Mouse (Mus musculus) lung, embryonic 15.5 days (tissue): ENCODE measurements around the gene Angel2. TPM values are rescaled to one million over a fixed set of nuclear protein-coding genes. Genes with fewer than 3 reads are reported as not detected.

Experiments used
- ATAC-seq: fragments of 200-750 bp; cut with Nextera tagmentation; 2 replicates; pipeline ENCODE4 v1.8.0; 2017; ENCODE audit warnings: moderate number of reproducible peaks, borderline replicate concordance; ENCODE audit not compliant: low FRiP score, low TSS enrichment; ENCODE audit errors: extremely low read depth
- H3K27ac ChIP-seq: fragments of 300-500 bp; sonication (generic); 2 replicates; pipeline ENCODE4 v1.5.1; 2015; ENCODE audit warnings: moderate library complexity, mild to moderate bottlenecking, inconsistent platforms
- H3K27me3 ChIP-seq: fragments of 300-500 bp; sonication (generic); 2 replicates; pipeline ENCODE4 v1.6.1; 2015; ENCODE audit warnings: inconsistent platforms
- H3K36me3 ChIP-seq: fragments of 300-500 bp; sonication (generic); 2 replicates; pipeline ENCODE4 v1.6.1; 2015; ENCODE audit warnings: inconsistent platforms
- H3K4me1 ChIP-seq: fragments of 300-500 bp; sonication (generic); 2 replicates; pipeline ENCODE4 v1.6.1; 2015; ENCODE audit warnings: inconsistent platforms
- H3K4me2 ChIP-seq: fragments of 300-500 bp; sonication (generic); 2 replicates; pipeline ENCODE4 v1.6.1; 2015; ENCODE audit warnings: inconsistent platforms, mild to moderate bottlenecking, moderate library complexity
- H3K4me3 ChIP-seq: fragments of 300-500 bp; sonication (generic); 2 replicates; pipeline ENCODE4 v1.5.1; 2015; ENCODE audit warnings: mild to moderate bottlenecking, inconsistent platforms
- H3K9ac ChIP-seq: fragments of 300-500 bp; sonication (generic); 2 replicates; pipeline ENCODE4 v1.6.1; 2015; ENCODE audit warnings: inconsistent platforms
- H3K9me3 ChIP-seq: fragments of 300-500 bp; sonication (generic); 2 replicates; pipeline ENCODE4 v1.6.1; 2016; ENCODE audit warnings: inconsistent platforms
- WGBS: fragments of 180-500 bp; shearing (Covaris S2); methylation state at CpG from one replicate; pipeline ENCODE4 v1.1.7; 2015; 5-methylcytosine and 5-hydroxymethylcytosine counted together
- polyA plus RNA-seq: library from polyadenylated mRNA; unstranded; fragments of >200 nt; fragmentation: Nextera tagmentation; extraction: Ambion mirVana; gene quantifications from 2 replicates; pipeline ENCODE4 v1.2.1, GENCODE M21; 2015

Angel2 gene
- polyA plus RNA-seq, 1 experiment from 2014 or later: 40.4 TPM

- Histone ChIP-seq H3K27me3 (no peaks in the 10 kb centered on the region), H3K27ac (no peak overlapping the region), H3K4me3 (no peak overlapping the region), H3K9me3 (no peaks in the 10 kb centered on the region), H3K4me2 (no peak overlapping the region), H3K4me1 (peaks cover 8% of the 10 kb centered on the region), H3K36me3 (peaks cover 17% of the 10 kb centered on the region), H3K9ac (no peak overlapping the region)
- WGBS: 72% methylated on average over 14 of the region's 14 CpGs
- ATAC-seq: no peak
These were observed 47.0 kb downstream of the Angel2 start for GRCm38 (mm10) chr1:190971708-190972610.

GRCm38 (mm10) chr1:190972612-190973192 is 47.8 kb downstream of the Angel2 start:
- no peak overlapping the region for H3K4me3 ChIP-seq
- H3K36me3 ChIP-seq: peaks cover 17% of the 10 kb centered on the region
- no peak overlapping the region for H3K4me2 ChIP-seq
- no peak for ATAC-seq
- WGBS: 52% methylated on average over 7 of the region's 7 CpGs
- H3K9ac ChIP-seq: no peak overlapping the region
- no peaks in the 10 kb centered on the region for H3K9me3 ChIP-seq
- H3K27me3 ChIP-seq: no peaks in the 10 kb centered on the region
- no peak overlapping the region for H3K27ac ChIP-seq
- peaks cover 15% of the 10 kb centered on the region for H3K4me1 ChIP-seq

- ATAC-seq: no peak
- Histone ChIP-seq H3K4me3 (no peak overlapping the region), H3K9me3 (no peaks in the 10 kb centered on the region), H3K36me3 (peaks cover 17% of the 10 kb centered on the region; the same call in 1 of the 2 replicates), H3K27me3 (no peaks in the 10 kb centered on the region), H3K9ac (no peak overlapping the region), H3K4me2 (no peak overlapping the region), H3K4me1 (peaks cover 21% of the 10 kb centered on the region), H3K27ac (no peak overlapping the region)
- WGBS: 84% methylated on average over 8 of the region's 8 CpGs
These were observed 49.3 kb downstream of the Angel2 start for GRCm38 (mm10) chr1:190974191-190974590.

GRCm38 (mm10) chr1:190974833-190975232 is 49.9 kb downstream of the Angel2 start:
- no peak overlapping the region for H3K9ac ChIP-seq
- no peak overlapping the region for H3K4me3 ChIP-seq
- no peak overlapping the region for H3K4me2 ChIP-seq
- no peaks in the 10 kb centered on the region for H3K9me3 ChIP-seq
- 72% methylated on average over 1 of the region's 1 CpGs for WGBS
- no peak overlapping the region for H3K27ac ChIP-seq
- H3K4me1 ChIP-seq: peaks cover 21% of the 10 kb centered on the region
- peaks cover 12% of the 10 kb centered on the region; the same call in 1 of the 2 replicates for H3K36me3 ChIP-seq
- ATAC-seq: no peak
- no peaks in the 10 kb centered on the region for H3K27me3 ChIP-seq

GRCm38 (mm10) chr1:190976887-190977573 is 52.1 kb downstream of the Angel2 start:
- ATAC-seq: no peak
- H3K27ac ChIP-seq: no peak overlapping the region
- H3K4me3 ChIP-seq: peak overlapping the region; percentile 68; the same call in 1 of the 2 replicates
- no peaks in the 10 kb centered on the region for H3K27me3 ChIP-seq
- no peaks in the 10 kb centered on the region for H3K9me3 ChIP-seq
- no peak overlapping the region for H3K9ac ChIP-seq
- WGBS: 35% methylated on average over 11 of the region's 11 CpGs
- peak overlapping the region; percentile 100 for H3K4me2 ChIP-seq
- peaks cover 21% of the 10 kb centered on the region for H3K4me1 ChIP-seq
- H3K36me3 ChIP-seq: no peaks in the 10 kb centered on the region; the same call in 1 of the 2 replicates

- under 1% methylated on average over 22 of the region's 22 CpGs for WGBS
- peak overlapping the region; percentile 74 for H3K9ac ChIP-seq
- H3K36me3 ChIP-seq: no peaks in the 10 kb centered on the region; the same call in 1 of the 2 replicates
- H3K4me1 ChIP-seq: peaks cover 17% of the 10 kb centered on the region
- H3K27ac ChIP-seq: 0 out of 2 replicates have a peak overlapping the region, but pooled peaks have one; percentile 91
- H3K27me3 ChIP-seq: no peaks in the 10 kb centered on the region
- H3K9me3 ChIP-seq: no peaks in the 10 kb centered on the region
- peak overlapping the region; percentile 68 for H3K4me3 ChIP-seq
- no peak for ATAC-seq
- H3K4me2 ChIP-seq: peak overlapping the region; percentile 100
These were observed 53.1 kb downstream of the Angel2 start for GRCm38 (mm10) chr1:190978001-190978400.

- Histone ChIP-seq H3K27ac (peak overlapping the region; percentile 91), H3K4me1 (peaks cover 14% of the 10 kb centered on the region), H3K4me2 (peak overlapping the region; percentile 100), H3K4me3 (peak overlapping the region; percentile 68), H3K9ac (peak overlapping the region; percentile 74), H3K27me3 (no peaks in the 10 kb centered on the region), H3K9me3 (no peaks in the 10 kb centered on the region), H3K36me3 (no peaks in the 10 kb centered on the region; the same call in 1 of the 2 replicates)
- peak; percentile 74 for ATAC-seq
- under 1% methylated on average over 46 of the region's 46 CpGs for WGBS
These were observed 53.7 kb downstream of the Angel2 start for GRCm38 (mm10) chr1:190978511-190979073.

- H3K4me1 ChIP-seq: peaks cover 14% of the 10 kb centered on the region
- H3K9me3 ChIP-seq: no peaks in the 10 kb centered on the region
- peak within 1 kb of the TSS; percentile 74 for H3K9ac ChIP-seq
- peak within 1 kb of the TSS; percentile 91 for H3K27ac ChIP-seq
- no peaks in the 10 kb centered on the region for H3K27me3 ChIP-seq
- under 1% methylated on average over 38 of the region's 38 CpGs for WGBS
- H3K4me2 ChIP-seq: peak within 1 kb of the TSS; percentile 100
- ATAC-seq: peak; percentile 98
- peak within 1 kb of the TSS; percentile 68 for H3K4me3 ChIP-seq
- no peaks in the 10 kb centered on the region; the same call in 1 of the 2 replicates for H3K36me3 ChIP-seq
These were observed 54.2 kb downstream of the Angel2 start, which contains the start of gene Vash2 for GRCm38 (mm10) chr1:190979100-190979563. Vash2 (minus strand) TSS chr1:190979296.

- no peak for ATAC-seq
These were observed 55.6 kb downstream of the Angel2 start for GRCm38 (mm10) chr1:190980470-190980869.

GRCm38 (mm10) chr1:190981412-190981811 is 56.5 kb downstream of the Angel2 start:
- no peaks in the 10 kb centered on the region for H3K9me3 ChIP-seq
- 80% methylated on average over 4 of the region's 4 CpGs for WGBS
- no peak for ATAC-seq

More at GRCm38 (mm10) chr1:190980470-190980869, 55.6 kb downstream of the Angel2 start:
- Histone ChIP-seq H3K27me3 (no peaks in the 10 kb centered on the region), H3K9ac (no peak overlapping the region), H3K9me3 (no peaks in the 10 kb centered on the region), H3K4me3 (no peak overlapping the region), H3K36me3 (no peaks in the 10 kb centered on the region), H3K4me2 (no peak overlapping the region), H3K4me1 (peaks cover 14% of the 10 kb centered on the region), H3K27ac (no peak overlapping the region)
- 89% methylated on average over 1 of the region's 1 CpGs for WGBS

GRCm38 (mm10) chr1:190989437-190990082 is 64.6 kb downstream of the Angel2 start:
- Histone ChIP-seq H3K27me3 (no peaks in the 10 kb centered on the region), H3K4me1 (no peaks in the 10 kb centered on the region), H3K4me2 (no peak overlapping the region), H3K4me3 (no peak overlapping the region), H3K9ac (no peak overlapping the region), H3K36me3 (no peaks in the 10 kb centered on the region), H3K9me3 (no peaks in the 10 kb centered on the region), H3K27ac (no peak overlapping the region)
- WGBS: 78% methylated on average over 9 of the region's 9 CpGs
- no peak for ATAC-seq

More at GRCm38 (mm10) chr1:190981412-190981811, 56.5 kb downstream of the Angel2 start:
- Histone ChIP-seq H3K4me3 (no peak overlapping the region), H3K4me2 (no peak overlapping the region), H3K9ac (no peak overlapping the region), H3K27ac (no peak overlapping the region), H3K4me1 (peaks cover 14% of the 10 kb centered on the region), H3K27me3 (no peaks in the 10 kb centered on the region), H3K36me3 (no peaks in the 10 kb centered on the region)
